Mouse (Mus musculus): ENCODE results near the gene Pacsin2.
"Not testable (repeated sequence)": the region's sequence is repeated elsewhere in the genome, so short reads cannot be mapped to it uniquely, and the experiment has no call there.

Gene Pacsin2

GRCm38 (mm10) chr15:83423589-83424384, 40.6 kb downstream of the Pacsin2 start:
- DNase-seq (ENCODE audit: low spot score in 2 of 2): no peak

- no peak for DNase-seq (ENCODE audit: low spot score in 2 of 2)
These were observed 42.0 kb downstream of the Pacsin2 start for GRCm38 (mm10) chr15:83422299-83422981.

GRCm38 (mm10) chr15:83419562-83419961, 44.8 kb downstream of the Pacsin2 start:
- DNase-seq (ENCODE audit: low spot score in 2 of 2): no peak

- no peak for DNase-seq (ENCODE audit: low spot score in 2 of 2)
These were observed 45.7 kb downstream of the Pacsin2 start for GRCm38 (mm10) chr15:83418685-83419084.

- no peak for DNase-seq (ENCODE audit: low spot score in 2 of 2)
These were observed 46.5 kb downstream of the Pacsin2 start for GRCm38 (mm10) chr15:83417916-83418315.

GRCm38 (mm10) chr15:83417407-83417806, 47.0 kb downstream of the Pacsin2 start:
- DNase-seq (ENCODE audit: low spot score in 2 of 2): no peak

GRCm38 (mm10) chr15:83415391-83415790, 49.0 kb downstream of the Pacsin2 start:
- DNase-seq (ENCODE audit: low spot score in 2 of 2): no peak

- DNase-seq (ENCODE audit: low spot score in 2 of 2): no peak
These were observed 52.8 kb downstream of the Pacsin2 start for GRCm38 (mm10) chr15:83411616-83412015.

GRCm38 (mm10) chr15:83410735-83411134, 53.7 kb downstream of the Pacsin2 start:
- no peak for DNase-seq (ENCODE audit: low spot score in 2 of 2)

GRCm38 (mm10) chr15:83410270-83410669, 54.1 kb downstream of the Pacsin2 start:
- DNase-seq (ENCODE audit: low spot score in 2 of 2): peak in 1 of 2 experiments; percentile 46

GRCm38 (mm10) chr15:83408692-83409442, 55.5 kb downstream of the Pacsin2 start:
- DNase-seq (ENCODE audit: low spot score in 2 of 2): no peak

GRCm38 (mm10) chr15:83408216-83408615, 56.2 kb downstream of the Pacsin2 start:
- DNase-seq (ENCODE audit: low spot score in 2 of 2): no peak

GRCm38 (mm10) chr15:83407502-83407901, 56.9 kb downstream of the Pacsin2 start:
- DNase-seq (ENCODE audit: low spot score in 2 of 2): no peak

GRCm38 (mm10) chr15:83405866-83406265, 58.5 kb downstream of the Pacsin2 start:
- not testable (repeated sequence) for DNase-seq (ENCODE audit: low spot score in 2 of 2)

- no peak for DNase-seq (ENCODE audit: low spot score in 2 of 2)
These were observed 60.4 kb downstream of the Pacsin2 start for GRCm38 (mm10) chr15:83404008-83404407.

- no peak for DNase-seq (ENCODE audit: low spot score in 2 of 2)
These were observed 61.4 kb downstream of the Pacsin2 start for GRCm38 (mm10) chr15:83403016-83403415.

GRCm38 (mm10) chr15:83392722-83393121, 71.7 kb downstream of the Pacsin2 start:
- DNase-seq (ENCODE audit: low spot score in 2 of 2): no peak

- no peak for DNase-seq (ENCODE audit: low spot score in 2 of 2)
These were observed 76.5 kb downstream of the Pacsin2 start for GRCm38 (mm10) chr15:83387911-83388310.

GRCm38 (mm10) chr15:83383633-83384032, 80.8 kb downstream of the Pacsin2 start:
- DNase-seq (ENCODE audit: low spot score in 2 of 2): no peak

- peak; percentile 43 to 66 for DNase-seq (ENCODE audit: low spot score in 2 of 2)
These were observed 81.3 kb downstream of the Pacsin2 start for GRCm38 (mm10) chr15:83383136-83383535.

- no peak for DNase-seq (ENCODE audit: low spot score in 2 of 2)
These were observed 81.9 kb downstream of the Pacsin2 start for GRCm38 (mm10) chr15:83382467-83382866.

GRCm38 (mm10) chr15:83377153-83377552, 87.3 kb downstream of the Pacsin2 start:
- no peak for DNase-seq (ENCODE audit: low spot score in 2 of 2)

All from heart, adult 9 months (tissue).